Mouse (Mus musculus): ENCODE measurements around the gene Adam11. TPM values are rescaled to one million over a fixed set of nuclear protein-coding genes. Genes with fewer than 3 reads are reported as not detected.

Gene Adam11
- total and polyA plus RNA-seq, 2 experiments from 2014 or later: 17.6 to 37.9 TPM

DNA sequence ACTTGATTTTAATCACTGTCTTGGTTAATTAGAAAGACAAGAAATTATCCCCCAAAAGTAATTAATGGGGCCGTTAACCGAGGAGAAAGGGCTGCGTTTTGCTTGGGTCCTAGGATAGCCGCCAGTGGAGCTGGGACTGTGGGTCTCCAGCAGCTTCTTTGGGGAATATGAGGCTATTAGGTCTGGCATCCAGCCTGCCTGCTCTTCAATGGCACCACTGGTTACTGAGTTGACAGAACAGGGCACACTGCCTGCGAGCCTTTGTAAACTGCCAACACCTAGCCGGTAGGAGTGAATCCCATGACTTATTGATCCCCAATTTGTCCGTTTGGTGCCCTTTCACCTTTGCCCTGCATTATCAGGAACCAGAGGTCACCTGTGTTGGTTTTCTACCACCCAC is 19.2 kb upstream of the Adam11 start:
- ATAC-seq (no peak), DNase-seq (no peak)
- no peak overlapping the region for H3K4me3 ChIP-seq (ENCODE audit: low read depth, low read length)
- no peaks in the 10 kb centered on the region for H3K36me3 ChIP-seq (ENCODE audit: insufficient read depth)
- WGBS: 26% methylated on average over 7 of the region's 7 CpGs
- TF ChIP-seq CTCF (IDR thresholded peaks at IDR 0.05; ENCODE audit: low read depth): no peak
- H3K27ac ChIP-seq (ENCODE audit: low read depth, low read length): 0 out of 2 replicates have a peak overlapping the region, but pooled peaks have one; percentile 9
- H3K9ac ChIP-seq: no peak overlapping the region
- H3K4me2 ChIP-seq (ENCODE audit: low read depth): no peak overlapping the region
- H3K9me3 ChIP-seq (ENCODE audit: low read length): no peaks in the 10 kb centered on the region
- 0 out of 2 replicates have a peak, but pooled peaks cover 6% of the 10 kb centered on the region for H3K4me1 ChIP-seq (ENCODE audit: insufficient read depth)
- H3K27me3 ChIP-seq (ENCODE audit: insufficient read depth, low read length): no peaks in the 10 kb centered on the region

DNA sequence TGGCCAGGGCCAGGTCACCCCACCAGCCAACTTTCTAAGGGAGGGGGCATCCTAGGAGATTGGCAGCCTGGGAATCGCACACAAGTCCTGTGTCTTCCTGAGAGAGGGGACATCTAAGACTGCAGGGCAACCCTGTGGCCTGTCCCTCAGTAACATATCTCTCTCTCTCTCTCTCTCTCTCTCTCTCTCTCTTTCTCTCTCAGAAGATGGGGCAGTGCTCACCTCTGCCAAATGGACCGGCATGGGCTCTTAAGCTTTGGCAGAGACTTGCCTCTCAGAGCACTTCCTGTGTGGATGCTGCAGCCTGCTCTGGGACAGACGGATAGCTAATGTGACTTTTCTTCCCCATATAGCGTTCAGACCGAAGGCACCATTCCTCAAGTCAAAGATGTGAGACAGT is 18.4 kb upstream of the Adam11 start:
- no peak overlapping the region for H3K4me3 ChIP-seq (ENCODE audit: low read depth, low read length)
- no peaks in the 10 kb centered on the region for H3K9me3 ChIP-seq (ENCODE audit: low read length)
- no peak for TF ChIP-seq CTCF (IDR thresholded peaks at IDR 0.05; ENCODE audit: low read depth)
- 81% methylated on average over 5 of the region's 5 CpGs for WGBS
- ATAC-seq (no peak), DNase-seq (no peak)
- no peak overlapping the region for H3K27ac ChIP-seq (ENCODE audit: low read depth, low read length)
- no peak overlapping the region for H3K9ac ChIP-seq
- no peaks in the 10 kb centered on the region for H3K27me3 ChIP-seq (ENCODE audit: insufficient read depth, low read length)
- no peaks in the 10 kb centered on the region for H3K36me3 ChIP-seq (ENCODE audit: insufficient read depth)
- H3K4me2 ChIP-seq (ENCODE audit: low read depth): no peak overlapping the region
- 0 out of 2 replicates have a peak, but pooled peaks cover 6% of the 10 kb centered on the region for H3K4me1 ChIP-seq (ENCODE audit: insufficient read depth)

DNA sequence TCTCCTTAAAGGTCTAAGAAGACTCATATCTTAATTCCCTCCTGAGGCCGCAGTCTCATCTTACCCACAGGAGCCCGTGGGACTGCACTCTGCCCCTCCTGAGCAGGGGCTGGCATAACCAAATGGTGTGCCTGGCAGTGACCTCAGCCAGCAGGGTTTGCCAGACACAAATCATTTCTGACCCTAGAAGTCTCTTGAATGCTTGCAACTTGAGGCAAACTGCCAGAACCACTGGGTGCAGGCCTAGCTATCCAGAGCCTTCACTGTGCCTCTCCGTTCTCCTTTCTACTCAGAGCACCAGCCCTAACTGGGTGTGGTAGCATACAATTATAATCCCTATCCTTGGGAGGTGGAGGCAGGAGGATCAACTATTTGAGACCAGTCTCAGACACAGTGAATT is 16.5 kb upstream of the Adam11 start:
- WGBS: 94% methylated on average over 3 of the region's 3 CpGs
- Histone ChIP-seq H3K9ac (no peak overlapping the region), H3K36me3 (ENCODE audit: insufficient read depth) (no peaks in the 10 kb centered on the region), H3K27me3 (ENCODE audit: insufficient read depth, low read length) (no peaks in the 10 kb centered on the region), H3K27ac (ENCODE audit: low read depth, low read length) (no peak overlapping the region), H3K4me1 (ENCODE audit: insufficient read depth) (0 out of 2 replicates have a peak, but pooled peaks cover 2% of the 10 kb centered on the region), H3K9me3 (ENCODE audit: low read length) (no peaks in the 10 kb centered on the region), H3K4me2 (ENCODE audit: low read depth) (no peak overlapping the region), H3K4me3 (ENCODE audit: low read depth, low read length) (no peak overlapping the region)
- TF ChIP-seq CTCF (IDR thresholded peaks at IDR 0.05; ENCODE audit: low read depth): no peak
- no peak for DNase-seq
- ATAC-seq: no peak

DNA sequence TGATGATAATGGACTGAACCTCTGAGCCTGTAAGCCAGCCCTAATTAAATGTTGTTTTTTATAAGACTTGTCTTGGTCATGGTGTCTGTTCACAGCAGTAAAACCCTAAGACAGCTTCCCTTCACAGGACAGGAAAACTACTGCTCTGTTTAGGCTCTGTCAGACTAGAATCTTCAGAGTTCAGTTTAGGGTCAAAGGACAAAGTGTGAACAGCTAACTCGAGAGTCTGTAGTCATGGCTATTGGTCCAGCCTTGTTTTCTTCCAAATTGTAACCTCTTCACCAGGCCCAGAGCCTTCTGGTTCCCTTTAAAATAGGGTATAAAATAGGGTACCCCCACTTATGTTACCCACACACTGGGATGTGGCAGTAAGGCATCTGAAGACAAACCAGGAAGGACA is 13.4 kb upstream of the Adam11 start:
- ATAC-seq: no peak
- TF ChIP-seq CTCF (IDR thresholded peaks at IDR 0.05; ENCODE audit: low read depth): no peak
- no peaks in the 10 kb centered on the region for H3K36me3 ChIP-seq (ENCODE audit: insufficient read depth)
- no peak for DNase-seq
- no peak overlapping the region for H3K27ac ChIP-seq (ENCODE audit: low read depth, low read length)
- no peaks in the 10 kb centered on the region for H3K4me1 ChIP-seq (ENCODE audit: insufficient read depth)
- no peaks in the 10 kb centered on the region for H3K27me3 ChIP-seq (ENCODE audit: insufficient read depth, low read length)
- no peak overlapping the region for H3K9ac ChIP-seq
- H3K9me3 ChIP-seq (ENCODE audit: low read length): no peaks in the 10 kb centered on the region
- no peak overlapping the region for H3K4me2 ChIP-seq (ENCODE audit: low read depth)
- 77% methylated on average over 1 of the region's 1 CpGs for WGBS
- H3K4me3 ChIP-seq (ENCODE audit: low read depth, low read length): no peak overlapping the region

DNA sequence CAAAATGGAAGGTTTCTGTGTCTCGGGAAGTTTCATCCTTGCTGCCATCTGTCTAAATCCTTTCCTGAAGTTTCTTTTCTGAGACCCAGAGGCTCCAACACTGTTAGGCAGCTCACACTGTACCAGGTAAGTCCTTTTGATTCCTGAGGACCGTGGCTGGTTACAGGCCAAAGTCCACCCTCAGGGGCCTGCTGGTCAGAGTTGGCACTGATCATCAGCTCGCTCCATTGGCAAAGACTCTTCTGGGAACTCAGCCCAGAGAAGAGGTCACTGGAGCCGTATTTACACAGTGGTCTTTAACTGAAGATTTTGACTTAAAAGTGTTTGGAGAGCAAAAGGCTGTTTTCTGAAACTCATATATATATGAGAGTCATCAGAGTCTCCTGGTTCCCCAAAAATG is 12.9 kb upstream of the Adam11 start:
- DNase-seq (no peak), ATAC-seq (no peak)
- Histone ChIP-seq H3K4me3 (ENCODE audit: low read depth, low read length) (no peak overlapping the region), H3K9me3 (ENCODE audit: low read length) (no peaks in the 10 kb centered on the region), H3K36me3 (ENCODE audit: insufficient read depth) (no peaks in the 10 kb centered on the region), H3K9ac (no peak overlapping the region), H3K27me3 (ENCODE audit: insufficient read depth, low read length) (no peaks in the 10 kb centered on the region), H3K4me2 (ENCODE audit: low read depth) (no peak overlapping the region), H3K4me1 (ENCODE audit: insufficient read depth) (no peaks in the 10 kb centered on the region), H3K27ac (ENCODE audit: low read depth, low read length) (no peak overlapping the region)
- 66% methylated on average over 4 of the region's 4 CpGs for WGBS
- TF ChIP-seq CTCF (IDR thresholded peaks at IDR 0.05; ENCODE audit: low read depth): no peak

DNA sequence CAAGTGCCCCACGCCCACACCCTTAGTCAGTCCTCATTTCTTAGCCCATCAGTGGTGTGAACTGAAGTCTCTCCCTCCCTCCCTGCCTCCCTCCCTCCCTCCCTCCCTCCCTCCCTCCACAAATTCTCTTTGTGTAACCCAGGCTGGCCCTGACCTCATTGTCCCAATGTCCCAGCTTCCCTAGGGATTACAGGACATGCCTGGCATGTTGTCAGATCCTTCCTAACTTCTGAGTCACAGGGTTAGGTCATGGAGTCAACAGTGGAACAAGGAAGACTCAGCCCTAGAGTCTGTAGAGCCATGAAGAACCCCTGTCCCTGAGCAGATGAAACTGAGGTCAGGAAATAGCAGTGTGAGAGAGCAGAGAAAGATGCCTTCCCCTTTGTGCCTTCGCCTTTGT is 11.5 kb upstream of the Adam11 start:
- Histone ChIP-seq H3K4me3 (ENCODE audit: low read depth, low read length) (no peak overlapping the region), H3K36me3 (ENCODE audit: insufficient read depth) (no peaks in the 10 kb centered on the region), H3K27ac (ENCODE audit: low read depth, low read length) (no peak overlapping the region), H3K4me1 (ENCODE audit: insufficient read depth) (0 out of 2 replicates have a peak, but pooled peaks cover 5% of the 10 kb centered on the region), H3K9ac (no peak overlapping the region), H3K27me3 (ENCODE audit: insufficient read depth, low read length) (no peaks in the 10 kb centered on the region), H3K4me2 (ENCODE audit: low read depth) (no peak overlapping the region), H3K9me3 (ENCODE audit: low read length) (no peaks in the 10 kb centered on the region)
- ATAC-seq (no peak), DNase-seq (no peak)
- TF ChIP-seq CTCF (IDR thresholded peaks at IDR 0.05; ENCODE audit: low read depth): no peak
- WGBS: 76% methylated on average over 2 of the region's 2 CpGs

DNA sequence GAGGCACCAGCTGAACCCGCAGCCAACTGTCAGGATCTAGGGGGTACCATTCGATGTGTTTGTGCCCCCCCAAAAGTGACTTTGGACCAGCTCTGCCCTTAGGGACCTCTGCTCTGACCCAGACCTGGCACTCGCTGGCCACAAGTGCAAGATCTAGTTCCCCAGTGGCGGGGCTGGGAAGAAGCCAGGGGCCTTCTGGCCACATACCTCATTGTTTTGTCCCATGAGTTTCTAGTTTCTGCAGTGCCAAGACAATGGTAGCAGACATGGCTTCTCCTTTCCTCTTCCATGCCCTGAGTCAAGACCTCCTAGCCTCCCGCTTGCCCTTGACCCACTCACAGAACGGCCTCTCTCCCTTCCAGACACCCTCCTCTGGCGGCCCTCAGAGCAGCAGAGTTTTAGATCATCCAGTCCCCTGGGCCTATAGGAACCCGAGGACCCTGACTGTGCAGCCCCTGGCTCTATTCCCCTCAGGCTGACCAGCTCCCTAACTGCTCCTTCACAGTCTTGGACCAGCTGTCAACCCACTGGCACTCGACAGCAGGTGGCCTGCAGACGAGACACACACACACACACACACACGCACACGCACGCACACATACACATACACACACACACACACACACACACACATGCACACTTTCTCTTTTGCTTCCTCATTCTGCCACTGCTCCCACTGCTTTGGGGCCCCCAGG is 8.2 kb upstream of the Adam11 start:
- no peak overlapping the region for H3K4me2 ChIP-seq (ENCODE audit: low read depth)
- no peaks in the 10 kb centered on the region for H3K27me3 ChIP-seq (ENCODE audit: insufficient read depth, low read length)
- ATAC-seq: no peak
- no peaks in the 10 kb centered on the region for H3K36me3 ChIP-seq (ENCODE audit: insufficient read depth)
- H3K4me1 ChIP-seq (ENCODE audit: insufficient read depth): 0 out of 2 replicates have a peak, but pooled peaks cover 5% of the 10 kb centered on the region
- H3K4me3 ChIP-seq (ENCODE audit: low read depth, low read length): no peak overlapping the region
- no peak for TF ChIP-seq CTCF (IDR thresholded peaks at IDR 0.05; ENCODE audit: low read depth)
- no peak for DNase-seq
- H3K27ac ChIP-seq (ENCODE audit: low read depth, low read length): no peak overlapping the region
- 68% methylated on average over 13 of the region's 13 CpGs for WGBS
- peak overlapping the region; percentile 14; the same call in 1 of the 2 replicates for H3K9ac ChIP-seq
- no peaks in the 10 kb centered on the region for H3K9me3 ChIP-seq (ENCODE audit: low read length)

Measured in forebrain, postnatal 0 days (tissue).